Mouse (Mus musculus) midbrain, embryonic 15.5 days (tissue): Measurements from ENCODE around the gene Zbtb34. TPM values are rescaled to one million over a fixed set of nuclear protein-coding genes. Genes with fewer than 3 reads are reported as not detected.

ENCODE experiments used
- ATAC-seq: fragments of 200-750 bp; cut with Nextera tagmentation; replicated peaks from 2 replicates; pipeline ENCODE4 v1.8.0; 2017; ENCODE audit warnings: moderate TSS enrichment
- H3K27ac ChIP-seq: fragments of 300-500 bp; sonication (generic); 2 replicates; pipeline ENCODE4 v1.5.1; 2015; ENCODE audit warnings: mild to moderate bottlenecking, inconsistent platforms
- H3K27me3 ChIP-seq: fragments of 300-500 bp; sonication (generic); replicated peaks from 2 replicates; pipeline ENCODE4 v1.6.1; 2015; ENCODE audit warnings: inconsistent platforms
- H3K36me3 ChIP-seq: fragments of 300-500 bp; sonication (generic); replicated peaks from 2 replicates; pipeline ENCODE4 v1.6.1; 2015; ENCODE audit warnings: inconsistent platforms
- H3K4me1 ChIP-seq: fragments of 300-500 bp; sonication (generic); 2 replicates; pipeline ENCODE4 v1.6.1; 2015; ENCODE audit warnings: inconsistent platforms
- H3K4me2 ChIP-seq: fragments of 300-500 bp; sonication (generic); 2 replicates; pipeline ENCODE4 v1.6.1; 2015; ENCODE audit warnings: inconsistent platforms, mild to moderate bottlenecking, moderate library complexity
- H3K4me3 ChIP-seq: fragments of 300-500 bp; sonication (generic); 2 replicates; pipeline ENCODE4 v1.5.1; 2015; ENCODE audit warnings: mild to moderate bottlenecking, inconsistent platforms
- H3K9ac ChIP-seq: fragments of 300-500 bp; sonication (generic); 2 replicates; pipeline ENCODE4 v1.6.1; 2015; ENCODE audit warnings: mild to moderate bottlenecking, inconsistent platforms
- H3K9me3 ChIP-seq: fragments of 300-500 bp; sonication (generic); 2 replicates; pipeline ENCODE4 v1.6.1; 2016; ENCODE audit warnings: inconsistent platforms
- WGBS: fragments of 180-500 bp; shearing (Covaris S2); methylation state at CpG from one replicate; pipeline ENCODE4 v1.1.7; 2015; ENCODE audit warnings: mixed read lengths; 5-methylcytosine and 5-hydroxymethylcytosine counted together
- polyA plus RNA-seq: library from polyadenylated mRNA; unstranded; fragments of >200 nt; fragmentation: Nextera tagmentation; extraction: Ambion mirVana; gene quantifications from 2 replicates; pipeline ENCODE4 v1.2.1, GENCODE M21; 2015

The Zbtb34 gene
- polyA plus RNA-seq, 1 experiment from 2014 or later = 8.7 TPM

DNA sequence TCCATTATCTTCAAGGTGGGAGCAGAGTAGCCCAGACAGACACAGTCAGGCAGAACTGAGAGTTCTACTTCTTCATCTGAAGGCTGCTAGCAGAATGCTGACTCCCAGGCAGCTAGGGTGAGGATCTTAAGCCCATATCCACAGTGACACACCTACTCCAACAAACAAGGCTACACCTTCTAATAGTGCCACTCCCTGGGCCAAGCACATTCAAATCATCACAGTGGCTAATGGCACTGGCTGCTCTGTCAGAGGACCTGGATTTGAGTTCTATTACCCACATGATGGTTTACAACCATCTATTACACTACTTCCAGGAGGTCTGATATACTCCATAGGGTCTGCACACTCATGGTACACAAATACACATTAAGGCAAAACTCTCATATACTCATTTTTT lies 38.1 kb downstream of the Zbtb34 start:
- Histone ChIP-seq H3K9me3 (no peaks in the 10 kb centered on the region), H3K36me3 (no peaks in the 10 kb centered on the region), H3K4me2 (no peak overlapping the region), H3K9ac (no peak overlapping the region), H3K4me3 (no peak overlapping the region), H3K27ac (no peak overlapping the region), H3K4me1 (no peaks in the 10 kb centered on the region), H3K27me3 (no peaks in the 10 kb centered on the region)
- no peak for ATAC-seq

DNA sequence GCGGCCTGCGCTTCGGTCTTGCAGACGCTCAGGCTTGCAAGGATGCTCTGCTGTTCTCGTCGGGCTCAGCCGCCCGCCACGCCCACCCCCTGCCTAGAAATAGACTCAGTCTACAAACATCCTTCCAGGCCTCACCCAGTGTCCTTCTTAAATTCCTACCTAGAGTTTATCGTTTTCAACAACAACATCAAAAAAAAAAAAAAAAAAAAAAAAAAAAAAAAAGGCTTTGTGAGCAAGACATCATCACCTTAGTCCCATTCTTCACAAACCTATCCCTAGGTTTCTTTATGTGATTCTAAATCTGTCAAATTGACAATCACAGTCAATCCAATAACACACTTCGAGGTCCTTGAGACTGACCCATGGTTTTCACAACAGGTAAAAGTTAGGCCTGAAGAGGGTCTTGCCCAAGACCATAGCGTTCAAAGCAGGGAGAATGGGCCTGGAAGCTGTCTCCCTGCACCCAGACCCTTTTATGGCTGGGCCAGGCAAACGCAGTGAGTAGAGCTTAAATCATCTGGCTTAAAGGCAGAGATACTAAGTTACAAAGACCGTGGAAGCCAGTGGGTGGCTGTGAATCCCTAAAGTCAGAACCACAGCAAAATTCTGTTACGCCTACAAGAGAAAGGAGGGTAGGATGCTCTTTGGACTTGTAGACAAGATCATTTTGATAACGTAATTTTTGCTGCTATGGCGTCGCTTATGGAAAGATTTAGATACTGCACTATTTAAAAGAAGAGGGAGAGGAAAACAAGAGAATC lies 59.3 kb downstream of the Zbtb34 start:
- H3K9me3 ChIP-seq = no peaks in the 10 kb centered on the region
- H3K4me2 ChIP-seq = peak overlapping the region; percentile 73
- H3K36me3 ChIP-seq = no peaks in the 10 kb centered on the region
- H3K27ac ChIP-seq = peak overlapping the region; percentile 97
- H3K27me3 ChIP-seq = no peaks in the 10 kb centered on the region
- peak overlapping the region; percentile 52 for H3K4me3 ChIP-seq
- H3K4me1 ChIP-seq = peaks cover 20% of the 10 kb centered on the region
- no peak for ATAC-seq
- 30% methylated on average over 18 of the region's 18 CpGs for WGBS
- H3K9ac ChIP-seq = peak overlapping the region; percentile 62; the same call in 1 of the 2 replicates

DNA sequence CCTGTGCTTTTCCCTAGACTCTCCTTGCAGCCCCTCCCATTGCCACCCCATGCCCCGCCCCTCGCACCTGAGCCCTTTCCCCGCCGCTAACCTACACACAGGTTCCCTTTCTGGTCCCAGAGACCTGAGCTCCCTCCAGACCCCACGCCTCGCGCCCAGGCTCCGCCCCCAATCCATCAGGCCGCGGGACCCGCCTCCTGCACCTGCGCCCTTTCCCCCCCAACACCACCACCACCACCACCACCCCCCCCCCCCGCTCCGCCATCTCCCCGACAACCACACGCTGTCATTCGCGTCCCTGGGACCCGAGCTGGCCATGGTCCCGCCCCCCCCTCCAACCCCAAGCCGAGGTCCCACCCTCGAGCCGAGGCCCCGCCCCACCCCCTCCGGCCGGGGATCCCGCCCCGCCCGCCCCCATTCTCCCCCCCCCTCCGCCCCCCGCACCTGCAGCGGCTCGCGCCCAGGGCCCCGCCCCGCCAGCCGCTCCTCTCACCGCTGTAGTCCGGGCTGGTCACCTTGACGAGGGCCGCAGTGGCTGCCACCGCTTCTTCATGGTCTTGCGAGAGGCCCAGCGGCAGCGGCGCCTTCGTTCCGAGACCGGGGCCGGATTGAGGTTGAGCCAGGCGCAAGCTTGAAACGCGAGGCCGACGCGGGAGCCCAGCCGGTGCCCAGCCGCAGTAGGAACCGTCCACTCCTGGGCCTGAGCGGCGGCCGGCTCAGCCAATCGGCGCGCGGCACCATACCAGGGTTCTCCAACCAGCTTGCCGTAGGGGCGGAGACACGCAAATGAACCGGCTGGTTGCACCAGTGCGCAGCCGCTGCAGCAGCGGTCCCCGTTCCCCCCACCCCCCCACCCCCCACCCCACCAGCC lies 60.1 kb downstream of the Zbtb34 start, which contains the start of gene Ralgps1:
Gene Ralgps1 (minus strand): TSS at position 710 of the 871 bp plus-strand sequence.
- Histone ChIP-seq H3K9me3 (no peaks in the 10 kb centered on the region), H3K9ac (peak within 1 kb of the TSS; percentile 62), H3K4me2 (peak within 1 kb of the TSS; percentile 73), H3K27me3 (no peaks in the 10 kb centered on the region), H3K4me1 (peaks cover 27% of the 10 kb centered on the region), H3K27ac (peak within 1 kb of the TSS; percentile 97), H3K36me3 (no peaks in the 10 kb centered on the region), H3K4me3 (peak within 1 kb of the TSS; percentile 52)
- peak; percentile 99 for ATAC-seq
- 0% methylated on average over 49 of the region's 74 CpGs for WGBS

DNA sequence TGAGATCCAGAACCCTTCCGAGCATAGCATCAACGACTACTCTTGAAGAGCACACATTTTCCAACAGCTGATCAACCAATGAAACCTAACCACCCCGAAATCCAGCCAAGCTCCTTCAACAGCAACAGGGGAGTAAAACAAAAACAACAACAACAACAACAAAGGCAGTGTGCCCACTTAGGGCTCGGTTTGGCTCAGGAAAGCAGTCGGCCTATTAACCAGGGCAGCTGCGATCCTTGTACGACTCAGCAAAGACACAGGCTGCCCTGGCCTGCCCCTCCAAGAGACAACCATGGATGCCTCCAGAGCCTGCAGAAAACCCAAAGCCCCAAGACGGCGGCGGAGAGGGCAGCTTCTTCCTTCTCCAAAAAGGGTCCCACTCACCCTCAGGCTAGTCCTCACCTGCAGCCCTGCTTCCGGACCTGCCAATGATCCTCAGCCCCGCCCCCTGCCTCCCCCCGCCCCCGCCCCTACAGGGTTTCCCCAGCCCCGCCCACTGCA lies 60.8 kb downstream of the Zbtb34 start:
- peaks cover 34% of the 10 kb centered on the region for H3K4me1 ChIP-seq
- no peaks in the 10 kb centered on the region for H3K36me3 ChIP-seq
- peak overlapping the region; percentile 62 for H3K9ac ChIP-seq
- WGBS = 11% methylated on average over 13 of the region's 15 CpGs
- H3K4me2 ChIP-seq = peak overlapping the region; percentile 73
- H3K27me3 ChIP-seq = no peaks in the 10 kb centered on the region
- peak overlapping the region; percentile 97 for H3K27ac ChIP-seq
- ATAC-seq = peak; percentile 18
- H3K9me3 ChIP-seq = no peaks in the 10 kb centered on the region
- H3K4me3 ChIP-seq = peak overlapping the region; percentile 52

DNA sequence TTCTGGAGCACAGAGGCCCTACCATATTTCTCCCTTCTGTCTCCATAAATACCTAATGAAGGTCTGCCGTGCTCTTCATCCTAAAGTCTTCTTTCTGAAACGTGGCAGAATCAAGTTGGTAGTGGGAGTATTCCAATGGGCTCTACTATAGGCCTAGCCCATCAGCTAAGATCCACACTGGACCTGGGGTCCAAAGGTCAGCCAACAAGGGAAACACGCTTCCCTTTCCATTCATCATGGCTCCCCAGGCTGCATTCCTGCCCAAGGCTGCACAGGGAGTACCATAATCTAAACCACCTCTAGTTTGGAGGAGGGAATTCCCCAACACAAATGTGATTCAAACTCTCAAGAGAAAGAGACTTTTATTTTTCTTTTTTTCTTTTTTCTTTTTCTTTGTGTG lies 61.7 kb downstream of the Zbtb34 start:
- Histone ChIP-seq H3K9ac (no peak overlapping the region), H3K4me1 (peaks cover 36% of the 10 kb centered on the region), H3K4me2 (0 out of 2 replicates have a peak overlapping the region, but pooled peaks have one; percentile 73), H3K27ac (no peak overlapping the region), H3K36me3 (no peaks in the 10 kb centered on the region), H3K9me3 (no peaks in the 10 kb centered on the region), H3K4me3 (no peak overlapping the region), H3K27me3 (no peaks in the 10 kb centered on the region)
- 80% methylated on average over 3 of the region's 3 CpGs for WGBS
- ATAC-seq = no peak

DNA sequence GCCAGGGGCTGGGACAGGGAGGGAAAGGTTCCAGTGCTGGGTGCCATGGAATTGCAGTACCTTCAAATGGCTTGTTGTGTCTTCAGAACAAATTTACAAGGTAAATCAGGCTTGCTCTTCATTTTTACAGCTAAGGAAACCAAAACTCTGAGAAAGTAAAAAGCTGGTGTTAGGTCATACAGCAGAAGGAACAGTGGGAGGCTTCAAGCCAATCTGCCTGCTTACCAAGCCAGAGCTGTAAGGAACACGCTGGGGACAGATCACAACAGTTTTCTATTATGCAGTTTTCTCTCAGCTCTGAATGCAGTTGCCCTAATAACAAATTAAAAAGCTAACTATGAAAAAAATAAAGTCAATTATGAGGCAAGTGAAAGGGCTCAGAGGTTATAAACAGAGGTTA lies 62.6 kb downstream of the Zbtb34 start:
- WGBS = 89% methylated on average over 1 of the region's 1 CpGs
- H3K4me1 ChIP-seq = peaks cover 36% of the 10 kb centered on the region
- H3K27me3 ChIP-seq = no peaks in the 10 kb centered on the region
- H3K9ac ChIP-seq = no peak overlapping the region
- H3K27ac ChIP-seq = no peak overlapping the region
- H3K9me3 ChIP-seq = no peaks in the 10 kb centered on the region
- ATAC-seq = no peak
- H3K4me2 ChIP-seq = no peak overlapping the region
- no peak overlapping the region for H3K4me3 ChIP-seq
- H3K36me3 ChIP-seq = 0 out of 2 replicates have a peak, but pooled peaks cover 3% of the 10 kb centered on the region

DNA sequence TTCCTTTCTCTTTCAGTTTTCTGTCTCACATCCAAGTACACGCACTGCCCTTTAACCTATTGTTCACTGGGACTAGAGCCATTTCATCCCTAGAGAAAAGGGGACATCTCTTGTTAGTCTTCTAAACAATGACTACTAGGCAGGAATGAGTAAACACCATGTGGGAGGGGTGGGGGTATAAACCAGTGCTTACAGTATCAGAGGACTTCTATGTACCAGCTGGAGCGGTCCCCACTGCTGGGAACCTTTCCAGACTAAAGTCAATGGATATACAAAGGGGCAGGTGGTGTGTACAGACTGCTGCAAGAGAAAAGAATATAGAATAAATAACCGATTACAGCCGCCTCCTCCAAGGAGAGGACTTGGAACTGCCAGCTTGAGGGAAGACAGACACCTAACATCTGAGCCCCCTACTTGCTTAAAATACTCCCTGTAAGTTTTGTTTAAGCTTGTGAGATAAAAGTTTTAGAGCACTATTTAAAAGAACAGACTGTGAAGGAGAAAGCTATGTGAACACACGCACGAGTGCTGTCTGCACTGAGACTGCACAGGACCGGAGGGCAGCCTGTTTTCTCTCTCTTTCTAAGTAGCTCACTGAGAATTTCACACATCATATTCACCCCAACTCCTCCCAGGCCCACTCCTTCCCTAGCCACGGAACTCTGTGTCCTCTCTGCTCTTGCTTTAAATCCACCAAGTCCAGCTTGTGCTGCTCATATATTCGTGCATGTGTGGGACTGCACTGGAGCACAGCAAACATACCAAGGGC lies 65.2 kb downstream of the Zbtb34 start:
- Histone ChIP-seq H3K27ac (peak overlapping the region; percentile 47; the same call in 1 of the 2 replicates), H3K9ac (no peak overlapping the region), H3K4me1 (peaks cover 40% of the 10 kb centered on the region), H3K27me3 (no peaks in the 10 kb centered on the region), H3K4me2 (no peak overlapping the region), H3K4me3 (no peak overlapping the region), H3K36me3 (0 out of 2 replicates have a peak, but pooled peaks cover 4% of the 10 kb centered on the region), H3K9me3 (no peaks in the 10 kb centered on the region)
- ATAC-seq = peak; percentile 60
- 52% methylated on average over 9 of the region's 9 CpGs for WGBS

DNA sequence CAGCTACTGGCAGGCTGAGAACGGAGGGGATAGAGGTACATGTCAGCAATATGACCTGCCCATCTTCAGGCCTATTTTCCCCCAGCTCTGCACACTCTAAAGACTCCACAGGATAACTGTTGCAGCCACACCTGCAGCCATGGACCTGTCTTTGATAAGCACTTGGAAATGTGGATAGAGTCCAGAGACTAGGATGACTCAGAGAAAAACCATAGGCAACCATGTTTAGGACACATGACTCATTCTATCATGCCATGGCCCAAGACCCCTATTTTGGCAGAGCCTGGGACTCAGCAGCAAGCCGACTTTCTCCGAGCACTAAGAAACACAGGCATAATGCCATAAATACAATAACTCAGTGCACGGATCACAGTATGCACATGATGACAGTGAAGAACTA lies 66.5 kb downstream of the Zbtb34 start:
- Histone ChIP-seq H3K4me3 (no peak overlapping the region), H3K27ac (no peak overlapping the region), H3K36me3 (0 out of 2 replicates have a peak, but pooled peaks cover 4% of the 10 kb centered on the region), H3K4me1 (peaks cover 32% of the 10 kb centered on the region), H3K9ac (no peak overlapping the region), H3K27me3 (no peaks in the 10 kb centered on the region), H3K9me3 (no peaks in the 10 kb centered on the region), H3K4me2 (no peak overlapping the region)
- no peak for ATAC-seq
- 91% methylated on average over 4 of the region's 4 CpGs for WGBS

DNA sequence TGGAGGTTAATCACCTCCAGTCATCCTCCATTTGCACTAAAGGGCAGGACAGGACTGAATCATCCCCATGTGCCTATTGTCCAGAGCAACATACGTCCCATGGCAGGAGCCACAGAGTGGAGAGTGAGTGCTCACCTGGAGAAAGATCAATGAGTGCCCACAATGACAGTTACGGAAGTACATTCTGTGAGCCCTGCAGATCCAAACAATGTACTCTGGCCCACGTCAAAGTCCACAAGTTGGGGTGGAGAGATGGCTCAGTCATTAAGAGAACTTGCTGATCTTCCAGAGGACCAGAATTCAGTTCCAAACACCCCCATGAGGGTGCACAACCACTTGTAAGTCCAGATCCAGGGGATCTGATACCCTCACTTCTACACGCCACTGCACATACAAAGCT lies 67.2 kb downstream of the Zbtb34 start:
- Histone ChIP-seq H3K4me3 (no peak overlapping the region), H3K9me3 (no peaks in the 10 kb centered on the region), H3K27ac (no peak overlapping the region), H3K36me3 (0 out of 2 replicates have a peak, but pooled peaks cover 4% of the 10 kb centered on the region), H3K9ac (no peak overlapping the region), H3K4me1 (peaks cover 25% of the 10 kb centered on the region), H3K4me2 (no peak overlapping the region), H3K27me3 (no peaks in the 10 kb centered on the region)
- WGBS = 91% methylated on average over 4 of the region's 4 CpGs
- ATAC-seq = no peak

DNA sequence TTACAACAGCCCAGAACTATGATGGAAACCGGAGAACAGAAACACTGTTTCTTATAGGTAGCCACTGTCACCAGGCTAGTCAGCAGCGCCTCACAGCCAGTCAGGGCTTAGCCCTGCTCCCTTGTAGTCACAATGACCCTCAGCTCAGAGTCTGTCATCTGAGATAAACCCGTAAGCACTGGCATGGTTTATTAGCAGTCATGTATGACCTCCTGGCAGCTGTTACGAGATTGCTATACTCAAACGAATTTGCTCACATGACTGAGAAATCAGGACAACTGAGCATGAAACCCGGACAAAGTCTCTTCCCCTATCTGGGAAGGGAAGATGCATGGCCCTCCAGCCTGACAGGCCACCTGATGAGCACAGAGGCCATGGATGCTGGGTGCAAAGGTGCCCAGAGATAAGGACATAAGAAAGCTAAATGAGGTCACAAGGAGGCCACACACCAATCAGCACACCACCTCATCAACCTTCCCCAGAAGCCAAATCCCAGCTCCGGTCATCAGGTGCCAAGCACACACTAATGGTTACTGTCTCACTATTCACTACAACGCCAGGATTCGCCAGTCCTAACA lies 69.9 kb downstream of the Zbtb34 start:
- 0 out of 2 replicates have a peak, but pooled peaks cover 4% of the 10 kb centered on the region for H3K36me3 ChIP-seq
- H3K4me3 ChIP-seq = no peak overlapping the region
- no peak overlapping the region for H3K4me2 ChIP-seq
- H3K9ac ChIP-seq = no peak overlapping the region
- WGBS = 68% methylated on average over 9 of the region's 9 CpGs
- no peak for ATAC-seq
- peaks cover 21% of the 10 kb centered on the region for H3K4me1 ChIP-seq
- no peaks in the 10 kb centered on the region for H3K9me3 ChIP-seq
- H3K27me3 ChIP-seq = no peaks in the 10 kb centered on the region
- no peak overlapping the region for H3K27ac ChIP-seq

DNA sequence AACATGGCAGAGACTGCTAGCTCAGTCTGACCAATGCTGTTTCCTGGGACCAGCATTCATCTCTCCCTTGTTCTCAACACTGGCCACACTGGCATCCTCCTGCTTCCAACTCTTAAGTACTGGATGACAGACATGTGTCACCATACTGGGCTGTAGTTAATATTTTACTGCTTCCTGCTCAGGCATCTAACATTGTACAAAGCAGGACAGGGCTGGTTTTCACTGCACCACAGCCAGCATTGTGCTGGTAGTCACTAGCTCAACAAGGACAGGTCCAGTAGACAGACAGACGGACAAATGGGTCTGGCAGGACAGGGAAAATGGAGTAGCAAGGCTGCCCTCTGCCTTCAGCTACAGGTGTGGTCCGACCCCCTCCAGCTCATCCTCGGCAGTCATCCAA lies 70.6 kb downstream of the Zbtb34 start:
- ATAC-seq = no peak
- H3K9ac ChIP-seq = no peak overlapping the region
- WGBS = 83% methylated on average over 3 of the region's 3 CpGs

More for the DNA sequence above, 70.6 kb downstream of the Zbtb34 start:
- H3K4me2 ChIP-seq = no peak overlapping the region
- no peaks in the 10 kb centered on the region for H3K9me3 ChIP-seq
- peaks cover 14% of the 10 kb centered on the region for H3K4me1 ChIP-seq
- 0 out of 2 replicates have a peak, but pooled peaks cover 4% of the 10 kb centered on the region for H3K36me3 ChIP-seq
- no peaks in the 10 kb centered on the region for H3K27me3 ChIP-seq
- H3K4me3 ChIP-seq = no peak overlapping the region
- H3K27ac ChIP-seq = no peak overlapping the region
